Mouse (Mus musculus) forebrain, embryonic 16.5 days (tissue): ENCODE results near the gene E2f8. TPM values are rescaled to one million over a fixed set of nuclear protein-coding genes. Genes with fewer than 3 reads are reported as not detected.

Experiments used
- ATAC-seq: fragments of 200-750 bp; cut with Nextera tagmentation; 2 replicates; pipeline ENCODE4 v1.8.0; 2017; ENCODE audit warnings: mild to moderate bottlenecking, moderate library complexity
- H3K27ac ChIP-seq: fragments of 300-500 bp; sonication (generic); 2 replicates; pipeline ENCODE4 v1.5.1; 2014; ENCODE audit warnings: low read length, control low read depth
- H3K27me3 ChIP-seq: fragments of 300-500 bp; sonication (generic); replicated peaks from 2 replicates; pipeline ENCODE4 v1.6.1; 2014; ENCODE audit warnings: low read length; ENCODE audit not compliant: control insufficient read depth, insufficient read depth
- H3K36me3 ChIP-seq: fragments of 300-500 bp; sonication (generic); 2 replicates; pipeline ENCODE4 v1.6.1; 2014; ENCODE audit not compliant: control insufficient read depth, insufficient read depth
- H3K4me1 ChIP-seq: fragments of 300-500 bp; sonication (generic); replicated peaks from 2 replicates; pipeline ENCODE4 v1.6.1; 2014; ENCODE audit warnings: low read length; ENCODE audit not compliant: control insufficient read depth, insufficient read depth
- H3K4me2 ChIP-seq: fragments of 300-500 bp; sonication (generic); 2 replicates; pipeline ENCODE4 v1.6.1; 2014; ENCODE audit warnings: mild to moderate bottlenecking, low read length, control low read depth
- H3K4me3 ChIP-seq: fragments of 300-500 bp; sonication (generic); replicated peaks from 2 replicates; pipeline ENCODE4 v1.5.1; 2014; ENCODE audit warnings: mild to moderate bottlenecking, low read length, control low read depth
- H3K9ac ChIP-seq: fragments of 300-500 bp; sonication (generic); replicated peaks from 2 replicates; pipeline ENCODE4 v1.6.1; 2014; ENCODE audit warnings: low read depth, low read length, control low read depth
- H3K9me3 ChIP-seq: fragments of 300-500 bp; sonication (generic); 2 replicates; pipeline ENCODE4 v1.6.1; 2016; ENCODE audit warnings: low read length; ENCODE audit not compliant: control insufficient read depth
- WGBS: fragments of 180-500 bp; shearing (Covaris S2); extraction: QIAGEN DNeasy Blood & Tissue Kit; methylation state at CpG from one replicate; pipeline ENCODE4 v1.1.7; 2014; 5-methylcytosine and 5-hydroxymethylcytosine counted together
- polyA plus RNA-seq: library from polyadenylated mRNA; unstranded; fragments of >200 nt; fragmentation: Nextera tagmentation; extraction: Ambion mirVana; gene quantifications from 2 replicates; pipeline ENCODE4 v1.2.1, GENCODE M21; 2015

E2f8 gene
- polyA plus RNA-seq, 1 experiment from 2014 or later, result 4.8 TPM

DNA sequence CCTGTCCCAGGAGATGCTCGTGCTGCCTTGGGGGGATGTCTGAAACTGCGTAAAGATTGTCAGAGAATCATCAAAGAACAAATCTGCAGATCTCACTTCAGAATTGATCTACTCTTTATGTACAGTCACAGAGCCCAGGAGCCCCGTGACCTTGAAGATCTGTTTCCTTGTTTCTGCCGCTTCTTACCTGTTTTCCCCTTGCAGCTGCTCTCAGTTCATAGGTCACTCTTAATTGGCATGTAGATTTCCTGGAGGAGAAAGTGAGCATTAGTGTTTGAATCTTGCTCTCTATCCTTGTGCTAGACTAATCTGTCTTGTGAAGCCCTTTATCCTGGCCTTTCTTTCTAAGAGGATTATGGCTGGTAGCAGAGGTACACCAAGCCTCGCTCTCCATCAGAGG lies 59.7 kb downstream of the E2f8 start:
- Histone ChIP-seq H3K4me1 (no peaks in the 10 kb centered on the region), H3K27me3 (no peaks in the 10 kb centered on the region), H3K27ac (no peak overlapping the region), H3K9ac (no peak overlapping the region), H3K4me2 (no peak overlapping the region), H3K36me3 (peaks cover 60% of the 10 kb centered on the region), H3K4me3 (no peak overlapping the region), H3K9me3 (no peaks in the 10 kb centered on the region)
- WGBS, result 67% methylated on average over 5 of the region's 5 CpGs
- ATAC-seq, result no peak

Other genes with a start within 250 kb of the E2f8 start
- not detected in 2 replicates for gene Mrgprb3, start 237.8 kb downstream of the E2f8 start, polyA plus RNA-seq
- 52.8 and 59.4 TPM in 2 replicates for gene Zdhhc13, start 92.6 kb downstream of the E2f8 start, polyA plus RNA-seq
- not detected in 2 replicates for gene Csrp3, start 33.6 kb downstream of the E2f8 start, polyA plus RNA-seq
- 22.0 and 35.2 TPM in 2 replicates for gene Nav2, start 27.1 kb upstream of the E2f8 start, polyA plus RNA-seq